Mouse (Mus musculus): ENCODE measurements at regions not wholly inside any gene's neighbourhood (a gene's known extent, or its start where the extent isn't known, plus 50 kb on each side); places are given as distances from the start of the nearest gene placed in this dataset.

GRCm38 (mm10) chr16:73760921-73761320 lies 650.7 kb downstream of the Robo2 start:
- no peaks in the 10 kb centered on the region for H3K27me3 ChIP-seq
- H3K27ac ChIP-seq = no peak overlapping the region
- H3K36me3 ChIP-seq = no peaks in the 10 kb centered on the region
- no peak overlapping the region for H3K9ac ChIP-seq
- no peaks in the 10 kb centered on the region for H3K9me3 ChIP-seq
- no peak overlapping the region for H3K4me2 ChIP-seq
- no peak overlapping the region for H3K4me3 ChIP-seq
- WGBS = 76% methylated on average over 3 of the region's 3 CpGs
- H3K4me1 ChIP-seq = peaks cover 12% of the 10 kb centered on the region; the same call in 1 of the 2 replicates
- no peak for ATAC-seq (ENCODE audit: insufficient number of reproducible peaks, insufficient read depth, low FRiP score, low TSS enrichment, low read depth)

GRCm38 (mm10) chr16:73758872-73759271 lies 652.8 kb downstream of the Robo2 start:
- H3K4me1 ChIP-seq = no peaks in the 10 kb centered on the region; the same call in 1 of the 2 replicates

GRCm38 (mm10) chr16:73754302-73754701 lies 657.3 kb downstream of the Robo2 start:
- no peak overlapping the region for H3K9ac ChIP-seq
- no peak for ATAC-seq (ENCODE audit: insufficient number of reproducible peaks, insufficient read depth, low FRiP score, low TSS enrichment, low read depth)
- H3K9me3 ChIP-seq = no peaks in the 10 kb centered on the region
- H3K27ac ChIP-seq = no peak overlapping the region
- no peaks in the 10 kb centered on the region; the same call in 1 of the 2 replicates for H3K4me1 ChIP-seq
- H3K4me2 ChIP-seq = no peak overlapping the region
- no peaks in the 10 kb centered on the region for H3K36me3 ChIP-seq
- no peak overlapping the region for H3K4me3 ChIP-seq
- 15% methylated on average over 5 of the region's 5 CpGs for WGBS
- no peaks in the 10 kb centered on the region for H3K27me3 ChIP-seq

More at GRCm38 (mm10) chr16:73758872-73759271, 652.8 kb downstream of the Robo2 start:
- no peak for ATAC-seq (ENCODE audit: insufficient number of reproducible peaks, insufficient read depth, low FRiP score, low TSS enrichment, low read depth)
- no peaks in the 10 kb centered on the region for H3K36me3 ChIP-seq
- no peaks in the 10 kb centered on the region for H3K9me3 ChIP-seq
- WGBS = 53% methylated on average over 5 of the region's 5 CpGs
- H3K27me3 ChIP-seq = no peaks in the 10 kb centered on the region
- no peak overlapping the region for H3K27ac ChIP-seq
- no peak overlapping the region for H3K4me2 ChIP-seq
- no peak overlapping the region for H3K9ac ChIP-seq
- H3K4me3 ChIP-seq = no peak overlapping the region

GRCm38 (mm10) chr16:73728297-73728696 lies 683.3 kb downstream of the Robo2 start:
- Histone ChIP-seq H3K4me2 (no peak overlapping the region), H3K27me3 (no peaks in the 10 kb centered on the region), H3K36me3 (no peaks in the 10 kb centered on the region), H3K9me3 (no peaks in the 10 kb centered on the region), H3K27ac (no peak overlapping the region), H3K4me3 (no peak overlapping the region), H3K4me1 (peaks cover 3% of the 10 kb centered on the region; the same call in 1 of the 2 replicates), H3K9ac (no peak overlapping the region)
- WGBS = 28% methylated on average over 7 of the region's 7 CpGs
- ATAC-seq (ENCODE audit: insufficient number of reproducible peaks, insufficient read depth, low FRiP score, low TSS enrichment, low read depth) = no peak

GRCm38 (mm10) chr16:73719691-73720090 lies 691.9 kb downstream of the Robo2 start:
- no peak for ATAC-seq (ENCODE audit: insufficient number of reproducible peaks, insufficient read depth, low FRiP score, low TSS enrichment, low read depth)
- no peaks in the 10 kb centered on the region for H3K9me3 ChIP-seq
- H3K4me2 ChIP-seq = no peak overlapping the region
- H3K4me3 ChIP-seq = no peak overlapping the region
- no peak overlapping the region for H3K27ac ChIP-seq
- WGBS = 49% methylated on average over 3 of the region's 3 CpGs
- no peaks in the 10 kb centered on the region for H3K4me1 ChIP-seq
- no peak overlapping the region for H3K9ac ChIP-seq
- no peaks in the 10 kb centered on the region for H3K27me3 ChIP-seq
- no peaks in the 10 kb centered on the region for H3K36me3 ChIP-seq

- WGBS = 56% methylated on average over 5 of the region's 5 CpGs
- H3K9me3 ChIP-seq = no peaks in the 10 kb centered on the region
- H3K27me3 ChIP-seq = no peaks in the 10 kb centered on the region
- H3K4me1 ChIP-seq = no peaks in the 10 kb centered on the region
- ATAC-seq (ENCODE audit: insufficient number of reproducible peaks, insufficient read depth, low FRiP score, low TSS enrichment, low read depth) = no peak
- no peak overlapping the region for H3K9ac ChIP-seq
- H3K36me3 ChIP-seq = no peaks in the 10 kb centered on the region
- H3K4me3 ChIP-seq = no peak overlapping the region
- no peak overlapping the region for H3K4me2 ChIP-seq
- H3K27ac ChIP-seq = no peak overlapping the region
These were observed 695.3 kb downstream of the Robo2 start for GRCm38 (mm10) chr16:73716301-73716700.

- 74% methylated on average over 1 of the region's 1 CpGs for WGBS
- no peak overlapping the region for H3K9ac ChIP-seq
- H3K9me3 ChIP-seq = no peaks in the 10 kb centered on the region
These were observed 704.6 kb downstream of the Robo2 start for GRCm38 (mm10) chr16:73707051-73707450.

GRCm38 (mm10) chr16:73689274-73689673 lies 722.4 kb downstream of the Robo2 start:
- no peak for ATAC-seq (ENCODE audit: insufficient number of reproducible peaks, insufficient read depth, low FRiP score, low TSS enrichment, low read depth)

More at GRCm38 (mm10) chr16:73707051-73707450, 704.6 kb downstream of the Robo2 start:
- Histone ChIP-seq H3K4me1 (no peaks in the 10 kb centered on the region), H3K4me3 (no peak overlapping the region), H3K4me2 (no peak overlapping the region), H3K36me3 (no peaks in the 10 kb centered on the region), H3K27ac (no peak overlapping the region), H3K27me3 (no peaks in the 10 kb centered on the region)
- no peak for ATAC-seq (ENCODE audit: insufficient number of reproducible peaks, insufficient read depth, low FRiP score, low TSS enrichment, low read depth)

GRCm38 (mm10) chr16:73679804-73680203 lies 731.8 kb downstream of the Robo2 start:
- no peak overlapping the region for H3K4me3 ChIP-seq
- no peak overlapping the region for H3K4me2 ChIP-seq
- H3K4me1 ChIP-seq = no peaks in the 10 kb centered on the region
- no peak for ATAC-seq (ENCODE audit: insufficient number of reproducible peaks, insufficient read depth, low FRiP score, low TSS enrichment, low read depth)
- no peaks in the 10 kb centered on the region for H3K27me3 ChIP-seq
- 73% methylated on average over 10 of the region's 10 CpGs for WGBS
- H3K27ac ChIP-seq = no peak overlapping the region
- H3K36me3 ChIP-seq = no peaks in the 10 kb centered on the region
- no peak overlapping the region for H3K9ac ChIP-seq
- H3K9me3 ChIP-seq = no peaks in the 10 kb centered on the region

More at GRCm38 (mm10) chr16:73689274-73689673, 722.4 kb downstream of the Robo2 start:
- H3K4me3 ChIP-seq = no peak overlapping the region
- no peak overlapping the region for H3K9ac ChIP-seq
- H3K36me3 ChIP-seq = no peaks in the 10 kb centered on the region
- no peaks in the 10 kb centered on the region for H3K9me3 ChIP-seq
- WGBS = 81% methylated on average over 11 of the region's 11 CpGs
- no peak overlapping the region for H3K4me2 ChIP-seq
- no peaks in the 10 kb centered on the region for H3K27me3 ChIP-seq
- H3K27ac ChIP-seq = no peak overlapping the region
- H3K4me1 ChIP-seq = no peaks in the 10 kb centered on the region

- Histone ChIP-seq H3K4me1 (no peaks in the 10 kb centered on the region), H3K9ac (no peak overlapping the region), H3K9me3 (no peaks in the 10 kb centered on the region), H3K4me3 (no peak overlapping the region), H3K27me3 (no peaks in the 10 kb centered on the region), H3K4me2 (no peak overlapping the region), H3K36me3 (no peaks in the 10 kb centered on the region), H3K27ac (no peak overlapping the region)
- ATAC-seq (ENCODE audit: insufficient number of reproducible peaks, insufficient read depth, low FRiP score, low TSS enrichment, low read depth) = no peak
- WGBS = 72% methylated on average over 6 of the region's 6 CpGs
These were observed 741.1 kb downstream of the Robo2 start for GRCm38 (mm10) chr16:73670516-73670915.

GRCm38 (mm10) chr16:73652976-73653690 lies 758.5 kb downstream of the Robo2 start:
- Histone ChIP-seq H3K4me3 (no peak overlapping the region), H3K27me3 (no peaks in the 10 kb centered on the region), H3K4me1 (no peaks in the 10 kb centered on the region), H3K27ac (no peak overlapping the region), H3K9ac (no peak overlapping the region), H3K36me3 (no peaks in the 10 kb centered on the region), H3K9me3 (no peaks in the 10 kb centered on the region), H3K4me2 (no peak overlapping the region)
- ATAC-seq (ENCODE audit: insufficient number of reproducible peaks, insufficient read depth, low FRiP score, low TSS enrichment, low read depth) = no peak
- WGBS = 56% methylated on average over 1 of the region's 1 CpGs

- peak overlapping the region; percentile 22 for H3K4me3 ChIP-seq
- WGBS = 28% methylated on average over 19 of the region's 19 CpGs
- H3K9me3 ChIP-seq = no peaks in the 10 kb centered on the region
- ATAC-seq (ENCODE audit: insufficient number of reproducible peaks, insufficient read depth, low FRiP score, low TSS enrichment, low read depth) = no peak
- H3K9ac ChIP-seq = no peak overlapping the region
- H3K36me3 ChIP-seq = no peaks in the 10 kb centered on the region
- peak overlapping the region; percentile 48 for H3K4me2 ChIP-seq
- no peaks in the 10 kb centered on the region for H3K27me3 ChIP-seq
- no peak overlapping the region for H3K27ac ChIP-seq
- H3K4me1 ChIP-seq = peaks cover 10% of the 10 kb centered on the region; the same call in 1 of the 2 replicates
These were observed 764.3 kb downstream of the Robo2 start for GRCm38 (mm10) chr16:73647201-73647782.
